Mouse (Mus musculus): ENCODE data around the gene Creb3l1. TPM values are rescaled to one million over a fixed set of nuclear protein-coding genes. Genes with fewer than 3 reads are reported as not detected.
A peak's percentile ranks its signal among the peaks of the same experiment; 100 is the strongest.

Creb3l1 gene
- total and polyA plus RNA-seq, 2 experiments from 2014 or later: 3.8 to 4.2 TPM

DNA sequence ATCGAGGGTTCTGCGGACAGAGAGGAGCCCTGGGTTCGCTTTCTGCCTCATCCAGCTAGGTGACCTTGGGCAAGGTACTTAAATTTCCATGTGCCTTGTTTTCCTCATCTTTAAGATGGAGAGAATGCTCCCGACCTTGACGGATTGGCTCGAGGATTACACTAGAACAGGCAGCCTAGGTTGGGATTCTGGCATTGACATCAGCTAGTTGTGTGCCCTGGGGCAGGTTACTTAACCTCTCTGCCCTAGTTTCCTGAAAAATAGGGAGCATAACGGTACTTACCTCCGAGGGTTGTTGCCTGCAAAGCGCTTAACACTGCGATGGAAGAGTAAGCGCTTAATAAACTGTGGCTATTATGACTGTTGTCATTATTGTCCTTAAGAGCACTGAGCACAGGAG, 34.6 kb upstream of the Creb3l1 start:
- Histone ChIP-seq H3K27ac (ENCODE audit: low read depth) (no peak overlapping the region), H3K27me3 (ENCODE audit: control insufficient read depth, insufficient read depth, low read length) (peaks cover 25% of the 10 kb centered on the region), H3K9me3 (replicated peaks; ENCODE audit: control insufficient read depth, low read length) (no peaks in the 10 kb centered on the region), H3K4me2 (ENCODE audit: low read depth, low read length) (peak overlapping the region; percentile 77), H3K4me1 (ENCODE audit: control insufficient read depth, insufficient read depth) (peaks cover 13% of the 10 kb centered on the region), H3K9ac (replicated peaks; ENCODE audit: low read depth, low read length) (peak overlapping the region; percentile 9; the same call in 1 of the 2 replicates), H3K4me3 (ENCODE audit: low read depth, low read length) (peak overlapping the region; percentile 50), H3K36me3 (replicated peaks; ENCODE audit: control insufficient read depth, insufficient read depth, low read length) (no peaks in the 10 kb centered on the region)
- 3% methylated on average over 11 of the region's 11 CpGs for WGBS
- ATAC-seq (ENCODE audit: insufficient read depth, low read depth): no peak
- DNase-seq (ENCODE audit: low spot score): no peak
- TF ChIP-seq CTCF (IDR thresholded peaks at IDR 0.05; ENCODE audit: low read depth): no peak
- TF ChIP-seq EP300 (IDR thresholded peaks at IDR 0.05; ENCODE audit: low read depth): no peak

DNA sequence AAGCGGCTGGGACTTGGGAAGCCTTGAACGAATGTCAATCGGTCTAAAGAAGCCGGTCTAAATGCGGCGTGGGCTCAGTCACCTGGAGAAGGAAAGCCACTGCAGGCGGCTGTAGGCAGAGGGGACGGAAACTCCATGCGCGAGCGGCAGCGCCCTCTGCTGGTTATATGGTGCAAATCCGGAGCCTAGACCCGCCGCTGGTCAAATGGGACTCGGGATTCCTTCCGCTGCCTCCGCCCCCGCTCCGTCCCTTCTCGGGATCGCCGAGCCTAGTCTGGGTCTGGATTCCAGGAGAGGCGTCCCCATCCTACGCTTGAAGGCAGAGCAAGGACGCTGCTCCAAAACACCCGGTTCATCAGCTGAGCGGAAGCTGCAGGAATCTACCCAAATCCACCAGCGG, 34.2 kb upstream of the Creb3l1 start:
- H3K27ac ChIP-seq (ENCODE audit: low read depth): no peak overlapping the region
- ATAC-seq (ENCODE audit: insufficient read depth, low read depth) (peak; percentile 67), DNase-seq (ENCODE audit: low spot score) (peak; percentile 91)
- H3K4me1 ChIP-seq (ENCODE audit: control insufficient read depth, insufficient read depth): peaks cover 13% of the 10 kb centered on the region
- H3K36me3 ChIP-seq (replicated peaks; ENCODE audit: control insufficient read depth, insufficient read depth, low read length): no peaks in the 10 kb centered on the region
- peak overlapping the region; percentile 77 for H3K4me2 ChIP-seq (ENCODE audit: low read depth, low read length)
- peaks cover 25% of the 10 kb centered on the region for H3K27me3 ChIP-seq (ENCODE audit: control insufficient read depth, insufficient read depth, low read length)
- no peaks in the 10 kb centered on the region for H3K9me3 ChIP-seq (replicated peaks; ENCODE audit: control insufficient read depth, low read length)
- peak overlapping the region; percentile 50 for H3K4me3 ChIP-seq (ENCODE audit: low read depth, low read length)
- TF ChIP-seq CTCF (IDR thresholded peaks at IDR 0.05; ENCODE audit: low read depth) (peak; percentile 87), EP300 (IDR thresholded peaks at IDR 0.05; ENCODE audit: low read depth) (no peak)
- H3K9ac ChIP-seq (replicated peaks; ENCODE audit: low read depth, low read length): peak overlapping the region; percentile 9; the same call in 1 of the 2 replicates
- WGBS: under 1% methylated on average over 29 of the region's 29 CpGs

DNA sequence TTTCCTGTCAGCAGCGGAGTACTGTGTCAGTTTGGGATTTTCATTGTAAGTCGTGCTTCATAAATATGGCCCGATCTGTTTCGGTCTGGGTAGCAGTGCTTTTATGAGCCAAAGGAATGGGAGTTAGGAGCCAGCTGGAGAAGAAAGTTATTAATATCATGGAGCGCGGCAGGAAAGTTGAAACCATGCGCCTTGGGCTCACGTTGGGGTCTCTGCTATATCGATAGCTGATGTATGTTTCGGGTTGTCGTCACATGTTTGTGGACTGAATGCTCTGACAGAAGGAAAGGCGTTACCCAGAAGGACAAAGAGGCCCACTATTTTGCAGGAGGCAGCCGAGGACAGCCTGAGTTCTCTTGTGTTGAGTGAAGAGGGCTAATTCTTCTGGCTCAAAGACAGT, 32.5 kb upstream of the Creb3l1 start:
- DNase-seq (ENCODE audit: low spot score): no peak
- Histone ChIP-seq H3K27ac (ENCODE audit: low read depth) (no peak overlapping the region), H3K4me2 (ENCODE audit: low read depth, low read length) (no peak overlapping the region), H3K4me1 (ENCODE audit: control insufficient read depth, insufficient read depth) (peaks cover 13% of the 10 kb centered on the region), H3K36me3 (replicated peaks; ENCODE audit: control insufficient read depth, insufficient read depth, low read length) (no peaks in the 10 kb centered on the region), H3K9ac (replicated peaks; ENCODE audit: low read depth, low read length) (no peak overlapping the region), H3K4me3 (ENCODE audit: low read depth, low read length) (no peak overlapping the region), H3K9me3 (replicated peaks; ENCODE audit: control insufficient read depth, low read length) (no peaks in the 10 kb centered on the region), H3K27me3 (ENCODE audit: control insufficient read depth, insufficient read depth, low read length) (peaks cover 25% of the 10 kb centered on the region)
- ATAC-seq (ENCODE audit: insufficient read depth, low read depth): no peak
- TF ChIP-seq CTCF (IDR thresholded peaks at IDR 0.05; ENCODE audit: low read depth) (no peak), EP300 (IDR thresholded peaks at IDR 0.05; ENCODE audit: low read depth) (no peak)
- 77% methylated on average over 13 of the region's 13 CpGs for WGBS

- ATAC-seq (ENCODE audit: insufficient read depth, low read depth): peak; percentile 54
- Histone ChIP-seq H3K27ac (ENCODE audit: low read depth) (peak overlapping the region; percentile 71), H3K4me2 (ENCODE audit: low read depth, low read length) (peak overlapping the region; percentile 75), H3K4me3 (ENCODE audit: low read depth, low read length) (peak overlapping the region; percentile 44), H3K9me3 (replicated peaks; ENCODE audit: control insufficient read depth, low read length) (no peaks in the 10 kb centered on the region), H3K36me3 (replicated peaks; ENCODE audit: control insufficient read depth, insufficient read depth, low read length) (no peaks in the 10 kb centered on the region), H3K9ac (replicated peaks; ENCODE audit: low read depth, low read length) (peak overlapping the region; percentile 51; the same call in 1 of the 2 replicates), H3K4me1 (ENCODE audit: control insufficient read depth, insufficient read depth) (peaks cover 13% of the 10 kb centered on the region), H3K27me3 (ENCODE audit: control insufficient read depth, insufficient read depth, low read length) (peaks cover 22% of the 10 kb centered on the region)
- DNase-seq (ENCODE audit: low spot score): peak; percentile 53
- TF ChIP-seq CTCF (IDR thresholded peaks at IDR 0.05; ENCODE audit: low read depth): peak; percentile 49
- TF ChIP-seq EP300 (IDR thresholded peaks at IDR 0.05; ENCODE audit: low read depth): no peak
- WGBS: 3% methylated on average over 14 of the region's 14 CpGs
Observed at GRCm38 (mm10) chr2:92055831-92056236, 31.5 kb upstream of the Creb3l1 start.

GRCm38 (mm10) chr2:92055101-92055813, 31.0 kb upstream of the Creb3l1 start:
- peak; percentile 66 for ATAC-seq (ENCODE audit: insufficient read depth, low read depth)

More at GRCm38 (mm10) chr2:92055101-92055813, 31.0 kb upstream of the Creb3l1 start:
- Histone ChIP-seq H3K9me3 (replicated peaks; ENCODE audit: control insufficient read depth, low read length) (no peaks in the 10 kb centered on the region), H3K4me3 (ENCODE audit: low read depth, low read length) (peak overlapping the region; percentile 44), H3K36me3 (replicated peaks; ENCODE audit: control insufficient read depth, insufficient read depth, low read length) (no peaks in the 10 kb centered on the region), H3K4me2 (ENCODE audit: low read depth, low read length) (peak overlapping the region; percentile 75), H3K27me3 (ENCODE audit: control insufficient read depth, insufficient read depth, low read length) (peaks cover 17% of the 10 kb centered on the region), H3K27ac (ENCODE audit: low read depth) (peak overlapping the region; percentile 71), H3K9ac (replicated peaks; ENCODE audit: low read depth, low read length) (peak overlapping the region; percentile 51; the same call in 1 of the 2 replicates), H3K4me1 (ENCODE audit: control insufficient read depth, insufficient read depth) (peaks cover 13% of the 10 kb centered on the region)
- TF ChIP-seq EP300 (IDR thresholded peaks at IDR 0.05; ENCODE audit: low read depth) (no peak), CTCF (IDR thresholded peaks at IDR 0.05; ENCODE audit: low read depth) (no peak)
- WGBS: 4% methylated on average over 38 of the region's 38 CpGs
- peak; percentile 89 for DNase-seq (ENCODE audit: low spot score)

Measured in heart, postnatal 0 days (tissue).